Mouse (Mus musculus) embryonic facial prominence, embryonic 14.5 days (tissue): ENCODE measurements around the gene Slc26a10. TPM values are rescaled to one million over a fixed set of nuclear protein-coding genes. Genes with fewer than 3 reads are reported as not detected.

Experiments
- ATAC-seq: fragments of 200-750 bp; cut with Nextera tagmentation; 2 replicates; pipeline ENCODE4 v1.8.0; 2017; ENCODE audit warnings: low read depth, moderate number of reproducible peaks, moderate TSS enrichment
- DNase-seq: peaks from one replicate; pipeline ENCODE4 v3.0.0-alpha.2; 2015; ENCODE audit warnings: low spot score
- H3K27ac ChIP-seq: fragments of 300-500 bp; sonication (generic); replicated peaks from 2 replicates; pipeline ENCODE4 v1.5.1; 2014; ENCODE audit warnings: low read depth, mild to moderate bottlenecking, low read length, moderate library complexity
- H3K27me3 ChIP-seq: fragments of 300-500 bp; sonication (generic); replicated peaks from 2 replicates; pipeline ENCODE4 v1.6.1; 2014; ENCODE audit warnings: low read length; ENCODE audit not compliant: control insufficient read depth, insufficient read depth
- H3K36me3 ChIP-seq: fragments of 300-500 bp; sonication (generic); 2 replicates; pipeline ENCODE4 v1.6.1; 2014; ENCODE audit warnings: low read length, mixed read lengths; ENCODE audit not compliant: control insufficient read depth, insufficient read depth
- H3K4me1 ChIP-seq: fragments of 300-500 bp; sonication (generic); 2 replicates; pipeline ENCODE4 v1.6.1; 2014; ENCODE audit warnings: antibody characterized with exemption, low read length; ENCODE audit not compliant: control insufficient read depth, insufficient read depth
- H3K4me2 ChIP-seq: fragments of 300-500 bp; sonication (generic); 2 replicates; pipeline ENCODE4 v1.6.1; 2014; ENCODE audit warnings: low read depth, mild to moderate bottlenecking, low read length, moderate library complexity, mixed read lengths
- H3K4me3 ChIP-seq: fragments of 300-500 bp; sonication (generic); 2 replicates; pipeline ENCODE4 v1.5.1; 2014; ENCODE audit warnings: low read depth, mild to moderate bottlenecking, low read length
- H3K9ac ChIP-seq: fragments of 300-500 bp; sonication (generic); 2 replicates; pipeline ENCODE4 v1.6.1; 2014; ENCODE audit warnings: low read depth, mild to moderate bottlenecking, low read length, moderate library complexity, mixed read lengths
- H3K9me3 ChIP-seq: fragments of 300-500 bp; sonication (generic); 2 replicates; pipeline ENCODE4 v1.6.1; 2016; ENCODE audit warnings: low read length; ENCODE audit not compliant: control insufficient read depth
- WGBS: fragments of 180-500 bp; shearing (Covaris S2); extraction: QIAGEN DNeasy Blood & Tissue Kit; methylation state at CpG from one replicate; pipeline ENCODE4 v1.1.7; 2014; 5-methylcytosine and 5-hydroxymethylcytosine counted together
- polyA plus RNA-seq: library from polyadenylated mRNA; unstranded; fragments of >200 nt; fragmentation: Nextera tagmentation; extraction: Ambion mirVana; gene quantifications from 2 replicates; pipeline ENCODE4 v1.2.1, GENCODE M21; 2014

Gene Slc26a10
- polyA plus RNA-seq, 1 experiment from 2014 or later, result 0.86 TPM

- H3K4me1 ChIP-seq, result peaks cover 2% of the 10 kb centered on the region
- peaks cover 64% of the 10 kb centered on the region for H3K36me3 ChIP-seq
- H3K9me3 ChIP-seq, result no peaks in the 10 kb centered on the region
- no peak overlapping the region for H3K4me2 ChIP-seq
- DNase-seq (no peak), ATAC-seq (no peak)
- H3K4me3 ChIP-seq, result no peak overlapping the region
- H3K27ac ChIP-seq, result no peak overlapping the region
- 87% methylated on average over 10 of the region's 10 CpGs for WGBS
- no peak overlapping the region for H3K9ac ChIP-seq
- no peaks in the 10 kb centered on the region for H3K27me3 ChIP-seq
These were observed 24.9 kb upstream of the Slc26a10 start for GRCm38 (mm10) chr10:127205373-127205772.

- no peak for DNase-seq
- H3K4me2 ChIP-seq, result no peak overlapping the region
- no peaks in the 10 kb centered on the region for H3K4me1 ChIP-seq
- 95% methylated on average over 5 of the region's 5 CpGs for WGBS
- peaks cover 64% of the 10 kb centered on the region for H3K36me3 ChIP-seq
- no peaks in the 10 kb centered on the region for H3K27me3 ChIP-seq
- no peaks in the 10 kb centered on the region for H3K9me3 ChIP-seq
- no peak for ATAC-seq
- H3K4me3 ChIP-seq, result no peak overlapping the region
- H3K9ac ChIP-seq, result no peak overlapping the region
- no peak overlapping the region for H3K27ac ChIP-seq
These were observed 24.1 kb upstream of the Slc26a10 start for GRCm38 (mm10) chr10:127204589-127204988.

GRCm38 (mm10) chr10:127203106-127203505 lies 22.7 kb upstream of the Slc26a10 start:
- H3K4me1 ChIP-seq, result no peaks in the 10 kb centered on the region
- WGBS, result 84% methylated on average over 3 of the region's 3 CpGs
- peaks cover 76% of the 10 kb centered on the region for H3K36me3 ChIP-seq
- H3K9ac ChIP-seq, result no peak overlapping the region
- H3K27me3 ChIP-seq, result no peaks in the 10 kb centered on the region
- H3K27ac ChIP-seq, result no peak overlapping the region
- no peak overlapping the region for H3K4me3 ChIP-seq
- no peak overlapping the region for H3K4me2 ChIP-seq
- H3K9me3 ChIP-seq, result no peaks in the 10 kb centered on the region
- no peak for DNase-seq
- no peak for ATAC-seq

GRCm38 (mm10) chr10:127200279-127200678 lies 19.8 kb upstream of the Slc26a10 start:
- Histone ChIP-seq H3K4me1 (peaks cover 8% of the 10 kb centered on the region), H3K27me3 (no peaks in the 10 kb centered on the region), H3K27ac (no peak overlapping the region), H3K9me3 (no peaks in the 10 kb centered on the region), H3K4me3 (no peak overlapping the region), H3K4me2 (no peak overlapping the region), H3K9ac (no peak overlapping the region), H3K36me3 (peaks cover 55% of the 10 kb centered on the region)
- 78% methylated on average over 8 of the region's 8 CpGs for WGBS
- ATAC-seq, result no peak
- DNase-seq, result no peak

GRCm38 (mm10) chr10:127199474-127199873 lies 19.0 kb upstream of the Slc26a10 start:
- Histone ChIP-seq H3K36me3 (peaks cover 48% of the 10 kb centered on the region), H3K9ac (no peak overlapping the region), H3K9me3 (no peaks in the 10 kb centered on the region), H3K4me1 (peaks cover 10% of the 10 kb centered on the region), H3K4me2 (no peak overlapping the region), H3K4me3 (no peak overlapping the region), H3K27ac (no peak overlapping the region), H3K27me3 (no peaks in the 10 kb centered on the region)
- DNase-seq (no peak), ATAC-seq (no peak)
- WGBS, result 85% methylated on average over 11 of the region's 11 CpGs

- H3K4me3 ChIP-seq, result no peak overlapping the region
- no peak overlapping the region for H3K27ac ChIP-seq
- no peak overlapping the region for H3K9ac ChIP-seq
- no peak for ATAC-seq
- H3K4me1 ChIP-seq, result peaks cover 14% of the 10 kb centered on the region
- no peaks in the 10 kb centered on the region for H3K9me3 ChIP-seq
- H3K4me2 ChIP-seq, result no peak overlapping the region
- WGBS, result 79% methylated on average over 5 of the region's 5 CpGs
- H3K27me3 ChIP-seq, result no peaks in the 10 kb centered on the region
- no peak for DNase-seq
- peaks cover 45% of the 10 kb centered on the region for H3K36me3 ChIP-seq
These were observed 18.6 kb upstream of the Slc26a10 start for GRCm38 (mm10) chr10:127199068-127199467.

GRCm38 (mm10) chr10:127198492-127198891 lies 18.0 kb upstream of the Slc26a10 start:
- ATAC-seq (no peak), DNase-seq (no peak)
- Histone ChIP-seq H3K9me3 (no peaks in the 10 kb centered on the region), H3K27me3 (no peaks in the 10 kb centered on the region), H3K9ac (no peak overlapping the region), H3K4me1 (peaks cover 14% of the 10 kb centered on the region), H3K4me3 (no peak overlapping the region), H3K36me3 (peaks cover 40% of the 10 kb centered on the region; the same call in 1 of the 2 replicates), H3K27ac (no peak overlapping the region), H3K4me2 (no peak overlapping the region)
- WGBS, result 55% methylated on average over 2 of the region's 2 CpGs

- WGBS, result 85% methylated on average over 11 of the region's 11 CpGs
- Histone ChIP-seq H3K27me3 (no peaks in the 10 kb centered on the region), H3K4me3 (no peak overlapping the region), H3K9me3 (no peaks in the 10 kb centered on the region), H3K36me3 (peaks cover 41% of the 10 kb centered on the region; the same call in 1 of the 2 replicates), H3K9ac (no peak overlapping the region), H3K4me2 (no peak overlapping the region), H3K4me1 (peaks cover 14% of the 10 kb centered on the region), H3K27ac (no peak overlapping the region)
- DNase-seq, result no peak
- ATAC-seq, result no peak
These were observed 17.2 kb upstream of the Slc26a10 start for GRCm38 (mm10) chr10:127197505-127198110.

- no peaks in the 10 kb centered on the region for H3K27me3 ChIP-seq
- DNase-seq, result no peak
- ATAC-seq, result no peak
- 84% methylated on average over 8 of the region's 8 CpGs for WGBS
- no peak overlapping the region for H3K4me3 ChIP-seq
- H3K4me1 ChIP-seq, result peaks cover 14% of the 10 kb centered on the region
- no peak overlapping the region for H3K9ac ChIP-seq
- peak overlapping the region; percentile 96; the same call in 1 of the 2 replicates for H3K27ac ChIP-seq
- H3K4me2 ChIP-seq, result no peak overlapping the region
- H3K36me3 ChIP-seq, result peaks cover 41% of the 10 kb centered on the region; the same call in 1 of the 2 replicates
- no peaks in the 10 kb centered on the region for H3K9me3 ChIP-seq
These were observed 16.7 kb upstream of the Slc26a10 start for GRCm38 (mm10) chr10:127197104-127197503.
